Mouse (Mus musculus): ENCODE data around the gene Hspa12a. TPM values are rescaled to one million over a fixed set of nuclear protein-coding genes. Genes with fewer than 3 reads are reported as not detected.

Gene Hspa12a
- polyA plus RNA-seq (2015; fragmentation: Nextera tagmentation; extraction: Ambion mirVana) = 79.9 and 83.0 TPM in 2 replicates

DNA sequence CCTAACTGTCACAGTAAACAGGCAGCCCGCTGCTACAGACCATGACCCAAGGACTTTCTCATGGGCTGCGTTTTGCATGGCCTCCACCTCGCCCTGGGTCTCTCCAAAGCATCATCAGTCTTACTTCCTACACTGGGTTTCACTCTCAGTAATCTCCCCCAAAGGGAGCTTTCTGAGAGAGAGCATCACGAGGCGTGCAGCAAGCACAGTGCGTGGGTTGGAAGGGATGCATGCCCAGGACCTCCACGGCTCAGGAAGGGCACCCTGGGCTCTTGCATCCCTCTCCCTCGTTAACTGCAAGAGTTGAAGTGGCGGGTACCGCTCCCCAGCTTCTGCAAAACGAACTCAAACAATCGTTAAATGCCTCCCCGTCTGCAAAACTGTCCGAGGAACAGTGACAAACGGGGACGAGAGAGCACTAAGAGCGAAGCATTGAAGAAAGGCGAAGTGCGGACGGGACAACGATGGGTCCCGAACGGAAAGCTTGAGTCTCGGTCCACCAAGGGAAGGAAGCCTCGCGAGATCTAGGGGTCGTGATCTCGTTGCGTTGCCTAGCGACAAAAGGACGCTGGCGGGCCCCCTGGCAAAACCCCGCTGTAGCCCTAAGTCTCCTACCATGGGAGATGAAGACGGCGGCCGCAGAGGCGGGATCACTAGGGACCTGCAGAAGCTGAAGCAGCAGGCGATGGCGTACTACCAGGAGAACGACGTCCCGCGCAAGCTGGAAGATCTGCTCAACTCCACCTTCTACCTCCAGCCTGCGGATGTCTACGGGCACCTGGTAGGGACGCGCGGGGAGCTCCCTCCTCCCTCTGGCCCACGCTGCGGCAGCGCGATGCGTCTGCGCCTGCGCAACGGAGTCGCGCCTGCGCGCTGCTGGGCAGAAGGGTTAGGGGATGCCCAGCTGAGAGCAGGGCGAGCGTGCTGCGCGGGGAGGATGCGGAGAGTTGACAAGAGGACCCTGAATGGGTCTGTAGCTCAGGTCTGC lies at the start of gene Hspa12a, which contains the start of gene Eno4:
Gene Hspa12a, minus strand, starts transcription at position 814 of the 988 bp plus-strand sequence.
Gene Eno4, plus strand, starts transcription at position 585 of the 988 bp plus-strand sequence.
- Histone ChIP-seq H3K4me1 (replicated peaks) (peaks cover 12% of the 10 kb centered on the region), H3K36me3 (no peaks in the 10 kb centered on the region), H3K4me2 (peak within 1 kb of the TSS; percentile 64), H3K27me3 (peaks cover 39% of the 10 kb centered on the region), H3K4me3 (peak within 1 kb of the TSS; percentile 67), H3K27ac (replicated peaks) (peak within 1 kb of the TSS; percentile 73), H3K9ac (peak within 1 kb of the TSS; percentile 77), H3K9me3 (no peaks in the 10 kb centered on the region)
- ATAC-seq (ENCODE audit: low read depth) = peak; percentile 97
- under 1% methylated on average over 65 of the region's 65 CpGs for WGBS

DNA sequence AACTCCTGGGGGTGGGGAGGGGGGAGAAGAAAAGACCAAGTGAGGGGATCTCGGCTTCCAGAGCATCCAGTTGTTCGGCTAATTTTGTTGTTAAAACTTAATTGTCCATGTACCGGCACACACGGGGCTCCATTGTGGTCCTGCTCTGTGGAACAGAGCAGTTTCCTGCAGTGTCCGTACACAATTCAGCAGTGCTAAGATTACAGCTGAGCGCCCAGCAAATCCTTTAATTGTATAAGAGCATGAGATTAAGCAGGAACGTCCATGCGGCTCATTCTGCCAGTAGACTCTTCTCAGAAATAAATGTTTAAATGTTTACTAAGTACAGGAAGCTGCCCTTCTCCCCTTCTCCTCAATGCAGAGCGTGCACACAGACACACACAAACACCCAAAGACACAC lies 38.1 kb upstream of the Hspa12a start:
- Histone ChIP-seq H3K4me3 (no peak overlapping the region), H3K4me2 (0 out of 2 replicates have a peak overlapping the region, but pooled peaks have one; percentile 26), H3K27me3 (peaks cover 80% of the 10 kb centered on the region), H3K27ac (replicated peaks) (0 out of 2 replicates have a peak overlapping the region, but pooled peaks have one; percentile 23), H3K9me3 (no peaks in the 10 kb centered on the region), H3K9ac (no peak overlapping the region), H3K4me1 (replicated peaks) (peaks cover 29% of the 10 kb centered on the region), H3K36me3 (no peaks in the 10 kb centered on the region)
- 11% methylated on average over 9 of the region's 9 CpGs for WGBS
- ATAC-seq (ENCODE audit: low read depth) = 0 out of 2 replicates have a peak, but pooled peaks have one; percentile 21

DNA sequence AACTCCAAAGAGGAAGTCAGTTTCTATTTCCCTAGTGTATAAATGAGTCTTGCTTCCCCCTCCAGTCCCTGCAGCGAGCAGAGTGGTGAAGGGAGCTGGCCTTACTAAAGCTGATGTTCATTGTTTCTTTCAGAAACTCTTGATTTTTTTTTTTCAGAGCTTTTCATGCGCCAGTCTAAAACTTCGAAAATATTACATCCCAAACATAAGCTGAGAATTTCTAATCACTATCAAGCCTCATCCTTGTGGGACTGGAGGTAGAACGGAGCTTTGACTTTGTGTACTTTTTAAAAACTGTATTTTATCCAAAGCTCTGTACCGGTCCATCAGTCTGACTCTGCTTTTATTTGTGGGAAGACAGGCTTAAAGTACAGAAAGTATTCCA lies 36.6 kb upstream of the Hspa12a start:
- peaks cover 29% of the 10 kb centered on the region for H3K4me1 ChIP-seq (replicated peaks)
- no peak overlapping the region for H3K4me3 ChIP-seq
- no peaks in the 10 kb centered on the region for H3K36me3 ChIP-seq
- H3K9me3 ChIP-seq = no peaks in the 10 kb centered on the region
- H3K27me3 ChIP-seq = peaks cover 89% of the 10 kb centered on the region
- ATAC-seq (ENCODE audit: low read depth) = no peak
- H3K9ac ChIP-seq = no peak overlapping the region
- H3K4me2 ChIP-seq = peak overlapping the region; percentile 23
- H3K27ac ChIP-seq (replicated peaks) = no peak overlapping the region
- WGBS = 67% methylated on average over 5 of the region's 5 CpGs

DNA sequence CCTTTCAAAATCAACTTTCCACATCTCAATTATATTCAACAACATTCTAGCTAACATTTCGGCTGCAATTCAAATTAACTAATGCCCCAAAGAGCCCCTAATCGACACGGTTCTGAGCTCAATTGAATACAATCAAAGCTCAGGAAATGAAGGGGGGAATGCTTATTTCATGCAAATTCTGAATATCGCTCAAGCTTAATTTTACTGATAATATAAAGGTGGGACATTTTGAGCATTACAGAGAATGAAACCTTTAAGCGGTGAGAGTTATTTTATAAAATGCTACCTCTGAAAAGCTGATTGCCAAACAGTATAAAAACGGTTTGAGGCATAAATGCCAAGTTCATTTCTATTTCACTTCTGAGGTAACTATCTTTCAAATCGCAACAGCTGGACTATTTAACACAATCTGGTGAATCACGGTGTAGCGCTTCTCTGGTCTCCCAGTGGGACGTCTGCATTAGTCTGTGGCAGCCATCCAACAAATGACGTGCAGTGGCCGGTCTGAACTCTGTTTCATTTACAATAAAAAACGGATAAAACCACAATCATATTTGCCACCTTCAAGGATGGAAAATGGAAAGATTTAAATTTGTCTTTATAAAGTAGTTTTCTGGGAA lies 36.1 kb upstream of the Hspa12a start:
- H3K4me1 ChIP-seq (replicated peaks) = peaks cover 29% of the 10 kb centered on the region
- H3K4me3 ChIP-seq = no peak overlapping the region
- H3K27ac ChIP-seq (replicated peaks) = peak overlapping the region; percentile 42; the same call in 1 of the 2 replicates
- WGBS = 28% methylated on average over 13 of the region's 13 CpGs
- peak overlapping the region; percentile 23 for H3K4me2 ChIP-seq
- no peaks in the 10 kb centered on the region for H3K36me3 ChIP-seq
- H3K9ac ChIP-seq = no peak overlapping the region
- ATAC-seq (ENCODE audit: low read depth) = no peak
- H3K27me3 ChIP-seq = peaks cover 89% of the 10 kb centered on the region
- H3K9me3 ChIP-seq = no peaks in the 10 kb centered on the region

DNA sequence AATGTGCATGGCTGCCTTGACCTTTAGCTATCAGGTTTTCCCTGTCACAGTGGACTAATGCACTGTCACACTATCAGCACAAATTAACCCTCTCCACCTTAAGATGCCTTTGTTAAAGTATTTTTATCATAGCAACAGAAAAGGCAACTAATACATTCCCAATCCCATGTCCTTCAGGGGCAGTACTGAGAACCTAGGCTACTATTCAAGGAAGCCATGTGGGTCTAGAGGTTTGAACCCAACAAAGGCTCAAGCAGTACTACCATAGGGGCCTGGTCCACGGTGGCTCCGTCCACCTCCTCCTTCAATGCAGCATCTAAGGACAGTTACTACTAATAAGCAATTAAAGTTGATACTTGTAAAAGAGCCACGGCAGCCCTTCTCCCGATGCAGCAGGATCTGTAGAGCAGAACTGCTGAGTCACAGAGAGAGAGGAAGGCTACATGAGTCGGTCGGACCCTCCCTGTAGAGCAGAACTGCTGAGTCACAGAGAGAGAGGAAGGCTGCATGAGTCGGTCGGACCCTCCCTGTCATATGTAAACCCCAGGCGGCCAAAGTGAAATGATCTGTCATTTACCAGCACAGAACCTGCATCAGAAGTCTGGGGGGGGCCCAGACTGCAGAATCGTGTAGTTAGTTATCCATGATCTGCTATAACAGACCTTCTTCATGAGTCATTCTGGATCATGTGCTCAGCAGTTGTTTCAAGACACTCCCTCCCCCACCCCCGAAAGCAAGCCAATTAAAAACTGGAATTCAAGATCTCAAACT lies 35.1 kb upstream of the Hspa12a start:
- ATAC-seq (ENCODE audit: low read depth) = peak; percentile 58
- H3K4me2 ChIP-seq = 0 out of 2 replicates have a peak overlapping the region, but pooled peaks have one; percentile 5
- H3K4me3 ChIP-seq = no peak overlapping the region
- H3K36me3 ChIP-seq = no peaks in the 10 kb centered on the region
- no peak overlapping the region for H3K9ac ChIP-seq
- peaks cover 89% of the 10 kb centered on the region for H3K27me3 ChIP-seq
- H3K9me3 ChIP-seq = no peaks in the 10 kb centered on the region
- peaks cover 29% of the 10 kb centered on the region for H3K4me1 ChIP-seq (replicated peaks)
- WGBS = 63% methylated on average over 11 of the region's 11 CpGs
- peak overlapping the region; percentile 42 for H3K27ac ChIP-seq (replicated peaks)

DNA sequence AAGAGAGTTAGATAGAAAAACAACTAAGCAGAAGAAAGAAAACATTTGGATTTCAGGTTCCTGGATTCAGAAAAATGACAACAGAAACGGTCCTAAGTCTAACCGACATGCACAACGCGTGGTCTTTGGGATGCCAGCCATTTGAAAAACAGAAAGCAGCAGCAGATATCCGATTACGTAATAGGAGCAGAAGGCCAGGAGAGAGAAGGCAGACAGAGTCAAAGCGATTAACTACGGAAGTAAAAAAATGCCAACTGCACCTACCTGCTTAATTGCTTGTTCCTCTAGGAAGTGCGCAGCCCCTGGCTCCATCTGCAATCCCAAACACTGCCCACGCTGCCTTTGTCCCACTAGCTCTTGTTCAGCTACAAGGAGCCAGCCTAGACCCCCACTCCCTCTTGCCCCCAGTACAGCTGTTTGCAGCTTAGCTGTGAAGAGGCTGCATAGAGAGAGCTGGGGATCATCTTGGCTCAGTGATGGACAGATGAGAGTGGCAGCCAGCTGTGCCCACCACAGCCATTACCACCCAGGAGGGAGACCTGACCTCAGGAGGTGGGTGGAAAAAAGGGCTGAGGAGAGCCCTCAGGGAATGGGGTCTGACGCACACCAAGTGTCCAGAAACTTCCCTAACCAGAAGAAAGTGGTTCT lies 31.9 kb upstream of the Hspa12a start:
- peaks cover 91% of the 10 kb centered on the region for H3K27me3 ChIP-seq
- H3K9ac ChIP-seq = no peak overlapping the region
- peaks cover 24% of the 10 kb centered on the region for H3K4me1 ChIP-seq (replicated peaks)
- H3K4me2 ChIP-seq = no peak overlapping the region
- 87% methylated on average over 11 of the region's 11 CpGs for WGBS
- peaks cover 4% of the 10 kb centered on the region for H3K36me3 ChIP-seq
- no peaks in the 10 kb centered on the region for H3K9me3 ChIP-seq
- no peak overlapping the region for H3K27ac ChIP-seq (replicated peaks)
- ATAC-seq (ENCODE audit: low read depth) = no peak
- no peak overlapping the region for H3K4me3 ChIP-seq

DNA sequence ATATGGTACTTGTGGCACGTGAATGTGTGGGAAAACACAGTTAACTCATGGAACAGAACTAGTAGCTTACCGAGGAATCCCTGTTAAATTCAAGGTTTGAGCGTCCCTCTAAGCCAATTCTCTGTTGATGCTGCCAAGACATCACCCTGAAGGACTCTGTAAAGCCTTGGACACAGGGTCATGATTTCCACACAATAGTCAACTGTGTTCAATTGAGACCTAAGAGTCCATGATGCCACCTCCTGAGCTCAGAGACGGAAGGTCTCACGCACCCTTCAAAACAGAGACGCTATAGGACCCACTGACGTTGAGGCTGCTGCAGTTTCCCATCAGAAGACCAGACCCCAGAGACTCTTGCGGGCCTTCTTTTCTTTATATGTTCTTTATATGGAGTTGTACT lies 30.7 kb upstream of the Hspa12a start:
- Histone ChIP-seq H3K27ac (replicated peaks) (no peak overlapping the region), H3K9me3 (no peaks in the 10 kb centered on the region), H3K4me2 (no peak overlapping the region), H3K4me1 (replicated peaks) (peaks cover 16% of the 10 kb centered on the region), H3K27me3 (peaks cover 98% of the 10 kb centered on the region), H3K4me3 (no peak overlapping the region), H3K9ac (no peak overlapping the region), H3K36me3 (peaks cover 4% of the 10 kb centered on the region)
- 86% methylated on average over 8 of the region's 8 CpGs for WGBS
- ATAC-seq (ENCODE audit: low read depth) = no peak

DNA sequence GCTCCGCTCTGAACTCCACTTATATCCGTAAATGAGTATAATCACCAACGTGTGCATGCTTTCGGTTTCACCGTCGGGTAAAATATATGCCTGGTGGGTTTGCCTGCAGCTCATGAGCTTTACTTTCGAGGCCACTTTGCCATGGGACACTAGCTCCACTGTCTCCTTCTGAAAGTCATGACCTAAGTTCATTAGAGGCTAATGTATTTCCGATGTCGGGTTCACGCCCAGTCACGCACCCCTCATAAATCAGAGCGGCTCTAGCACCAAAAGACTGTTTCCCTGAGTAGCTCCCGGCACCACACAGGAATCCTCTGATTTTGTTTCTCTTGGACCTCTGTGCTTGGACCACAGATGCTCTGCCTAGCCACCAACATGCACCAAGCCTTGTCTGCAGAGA lies 27.4 kb upstream of the Hspa12a start:
- Histone ChIP-seq H3K4me1 (replicated peaks) (peaks cover 22% of the 10 kb centered on the region), H3K9me3 (no peaks in the 10 kb centered on the region), H3K27me3 (peaks cover 92% of the 10 kb centered on the region), H3K9ac (no peak overlapping the region), H3K36me3 (peaks cover 4% of the 10 kb centered on the region), H3K27ac (replicated peaks) (no peak overlapping the region), H3K4me2 (no peak overlapping the region), H3K4me3 (no peak overlapping the region)
- ATAC-seq (ENCODE audit: low read depth) = no peak
- 29% methylated on average over 13 of the region's 13 CpGs for WGBS

DNA sequence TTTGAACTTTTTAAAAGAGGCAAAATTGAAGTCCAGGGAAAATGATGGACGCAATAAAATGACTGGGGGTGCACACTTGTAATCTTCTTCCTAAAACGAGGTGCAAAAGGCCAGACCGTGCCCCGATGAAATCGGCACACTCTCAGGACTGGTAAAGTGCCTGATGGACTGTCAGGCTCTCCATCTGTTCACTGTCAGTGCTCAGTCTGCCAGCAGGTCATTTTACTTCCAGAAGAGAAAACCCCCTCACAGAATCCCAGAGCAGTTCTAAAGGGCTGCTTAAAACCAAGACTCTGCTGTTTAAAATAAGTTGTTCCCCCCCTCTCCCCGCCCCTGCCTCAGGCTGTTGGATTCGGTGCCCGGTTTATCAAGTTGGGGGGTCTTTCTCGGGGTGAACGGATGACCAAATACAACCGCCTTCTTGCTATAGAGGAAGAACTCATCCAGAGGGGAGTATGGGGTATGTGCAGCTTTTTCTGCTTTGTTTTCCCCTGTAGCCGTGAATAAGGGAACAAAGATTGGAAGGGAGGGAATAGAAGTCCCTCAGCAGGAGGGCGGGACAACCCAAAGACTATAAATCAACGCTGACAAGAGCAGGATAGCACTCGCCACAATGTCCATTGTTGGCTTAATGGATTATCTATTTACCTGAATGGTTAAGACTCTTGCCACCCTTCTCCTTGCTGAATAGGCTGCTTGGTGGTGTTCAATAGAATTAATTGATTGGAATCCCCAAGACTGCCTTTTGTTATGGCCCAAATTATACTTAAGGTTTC lies 25.5 kb upstream of the Hspa12a start:
- no peak for ATAC-seq (ENCODE audit: low read depth)
- peaks cover 4% of the 10 kb centered on the region for H3K36me3 ChIP-seq
- H3K27me3 ChIP-seq = peaks cover 91% of the 10 kb centered on the region
- peak overlapping the region; percentile 16; the same call in 1 of the 2 replicates for H3K4me2 ChIP-seq
- H3K9ac ChIP-seq = no peak overlapping the region
- H3K4me1 ChIP-seq (replicated peaks) = peaks cover 22% of the 10 kb centered on the region
- no peak overlapping the region for H3K4me3 ChIP-seq
- 12% methylated on average over 15 of the region's 15 CpGs for WGBS
- no peak overlapping the region for H3K27ac ChIP-seq (replicated peaks)
- no peaks in the 10 kb centered on the region for H3K9me3 ChIP-seq

DNA sequence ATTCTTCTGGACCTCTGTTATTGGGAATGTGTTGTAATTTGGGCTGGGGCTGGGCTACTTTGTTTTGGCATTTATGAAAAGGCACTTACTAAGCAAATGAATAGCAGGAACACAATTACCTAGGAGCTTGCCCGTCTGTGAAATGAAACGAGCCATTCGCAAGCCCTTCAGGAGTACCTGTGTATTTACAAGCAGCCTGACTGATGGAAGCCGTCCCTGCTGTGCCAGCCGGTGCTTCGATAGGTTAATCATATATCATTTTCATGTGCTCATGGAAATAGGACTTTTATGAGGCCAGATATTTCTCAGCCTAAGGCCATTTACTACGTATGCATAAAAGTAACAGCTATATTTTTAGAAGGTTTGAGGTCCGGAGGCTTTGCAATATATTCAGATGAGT lies 19.6 kb upstream of the Hspa12a start:
- no peak overlapping the region for H3K27ac ChIP-seq (replicated peaks)
- 48% methylated on average over 8 of the region's 8 CpGs for WGBS

More for the DNA sequence above, 19.6 kb upstream of the Hspa12a start:
- no peak overlapping the region for H3K9ac ChIP-seq
- H3K4me3 ChIP-seq = no peak overlapping the region
- peaks cover 75% of the 10 kb centered on the region for H3K27me3 ChIP-seq
- H3K4me2 ChIP-seq = no peak overlapping the region
- no peaks in the 10 kb centered on the region for H3K36me3 ChIP-seq
- H3K9me3 ChIP-seq = no peaks in the 10 kb centered on the region
- peaks cover 2% of the 10 kb centered on the region; the same call in 1 of the 2 replicates for H3K4me1 ChIP-seq (replicated peaks)
- ATAC-seq (ENCODE audit: low read depth) = no peak

All from neural tube, embryonic 13.5 days (tissue).